Mouse (Mus musculus) liver, embryonic 12.5 days (tissue): ENCODE data around the gene Zfp493. TPM values are rescaled to one million over a fixed set of nuclear protein-coding genes. Genes with fewer than 3 reads are reported as not detected.
"Not testable (repeated sequence)": the region's sequence is repeated elsewhere in the genome, so short reads cannot be mapped to it uniquely, and the experiment has no call there.

Experiments used
- ATAC-seq: fragments of 200-750 bp; cut with Nextera tagmentation; 2 replicates; pipeline ENCODE4 v1.8.0; 2017; ENCODE audit warnings: moderate number of reproducible peaks, mild to moderate bottlenecking, moderate library complexity
- H3K27ac ChIP-seq: fragments of 300-500 bp; sonication (generic); 2 replicates; pipeline ENCODE4 v1.5.1; 2016; ENCODE audit warnings: mild to moderate bottlenecking
- H3K27me3 ChIP-seq: fragments of 300-500 bp; sonication (generic); replicated peaks from 2 replicates; pipeline ENCODE4 v1.6.1; 2016; ENCODE audit warnings: mild to moderate bottlenecking, moderate library complexity
- H3K36me3 ChIP-seq: fragments of 300-500 bp; sonication (generic); 2 replicates; pipeline ENCODE4 v1.6.1; 2016; ENCODE audit warnings: mild to moderate bottlenecking, moderate library complexity
- H3K4me1 ChIP-seq: fragments of 300-500 bp; sonication (generic); 2 replicates; pipeline ENCODE4 v1.6.1; 2016
- H3K4me2 ChIP-seq: fragments of 300-500 bp; sonication (generic); 2 replicates; pipeline ENCODE4 v1.6.1; 2016; ENCODE audit warnings: mild to moderate bottlenecking, moderate library complexity
- H3K4me3 ChIP-seq: fragments of 300-500 bp; sonication (generic); 2 replicates; pipeline ENCODE4 v1.5.1; 2016; ENCODE audit warnings: mild to moderate bottlenecking, moderate library complexity
- H3K9ac ChIP-seq: fragments of 300-500 bp; sonication (generic); 2 replicates; pipeline ENCODE4 v1.6.1; 2016; ENCODE audit warnings: mild to moderate bottlenecking, moderate library complexity
- H3K9me3 ChIP-seq: fragments of 300-500 bp; sonication (generic); replicated peaks from 2 replicates; pipeline ENCODE4 v1.6.1; 2016; ENCODE audit warnings: mild to moderate bottlenecking, moderate library complexity
- WGBS: fragments of 180-500 bp; shearing (Covaris S2); methylation state at CpG from one replicate; pipeline ENCODE4 v1.1.7; 2016; ENCODE audit not compliant: insufficient replicate concordance; 5-methylcytosine and 5-hydroxymethylcytosine counted together
- polyA plus RNA-seq: library from polyadenylated mRNA; unstranded; fragments of >200 nt; fragmentation: Nextera tagmentation; extraction: Ambion mirVana; gene quantifications from 2 replicates; pipeline ENCODE4 v1.2.1, GENCODE M21; 2016

The Zfp493 gene
- polyA plus RNA-seq, 1 experiment from 2014 or later: 1.8 TPM

DNA sequence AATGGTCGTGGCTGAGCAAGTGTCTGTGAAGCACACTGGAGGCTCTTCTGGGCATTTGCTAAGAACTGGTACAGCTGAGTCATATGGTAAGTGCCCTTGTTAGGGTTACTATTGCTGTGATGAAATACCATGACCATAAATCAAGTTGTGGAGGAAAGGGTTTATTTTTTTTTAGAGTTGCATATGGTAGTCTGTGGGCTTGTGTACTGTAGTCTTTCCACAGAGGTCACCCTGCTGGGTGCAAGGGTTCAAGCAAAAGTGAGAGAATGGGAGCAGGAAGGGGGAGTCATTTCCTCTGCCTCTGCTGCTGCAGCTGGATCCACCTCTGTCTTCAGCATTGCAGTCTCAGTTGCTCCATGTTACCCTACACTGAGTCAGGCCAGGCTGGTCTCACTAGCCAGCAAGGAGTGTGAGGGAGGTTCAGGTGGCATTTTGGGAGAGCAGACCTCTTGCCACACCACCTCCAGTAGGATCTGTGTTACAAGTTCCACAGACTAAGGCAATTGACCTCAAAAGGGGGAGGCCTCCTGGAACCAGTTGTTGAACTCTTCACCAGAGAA, 32.2 kb downstream of the Zfp493 start:
- 51% methylated on average over 1 of the region's 1 CpGs for WGBS
- H3K9ac ChIP-seq: no peak overlapping the region
- ATAC-seq: no peak
- no peak overlapping the region for H3K27ac ChIP-seq
- no peaks in the 10 kb centered on the region for H3K9me3 ChIP-seq
- H3K27me3 ChIP-seq: no peaks in the 10 kb centered on the region
- H3K4me2 ChIP-seq: no peak overlapping the region
- no peak overlapping the region for H3K4me3 ChIP-seq
- H3K4me1 ChIP-seq: peaks cover 8% of the 10 kb centered on the region; the same call in 1 of the 2 replicates
- peaks cover 3% of the 10 kb centered on the region; the same call in 1 of the 2 replicates for H3K36me3 ChIP-seq

DNA sequence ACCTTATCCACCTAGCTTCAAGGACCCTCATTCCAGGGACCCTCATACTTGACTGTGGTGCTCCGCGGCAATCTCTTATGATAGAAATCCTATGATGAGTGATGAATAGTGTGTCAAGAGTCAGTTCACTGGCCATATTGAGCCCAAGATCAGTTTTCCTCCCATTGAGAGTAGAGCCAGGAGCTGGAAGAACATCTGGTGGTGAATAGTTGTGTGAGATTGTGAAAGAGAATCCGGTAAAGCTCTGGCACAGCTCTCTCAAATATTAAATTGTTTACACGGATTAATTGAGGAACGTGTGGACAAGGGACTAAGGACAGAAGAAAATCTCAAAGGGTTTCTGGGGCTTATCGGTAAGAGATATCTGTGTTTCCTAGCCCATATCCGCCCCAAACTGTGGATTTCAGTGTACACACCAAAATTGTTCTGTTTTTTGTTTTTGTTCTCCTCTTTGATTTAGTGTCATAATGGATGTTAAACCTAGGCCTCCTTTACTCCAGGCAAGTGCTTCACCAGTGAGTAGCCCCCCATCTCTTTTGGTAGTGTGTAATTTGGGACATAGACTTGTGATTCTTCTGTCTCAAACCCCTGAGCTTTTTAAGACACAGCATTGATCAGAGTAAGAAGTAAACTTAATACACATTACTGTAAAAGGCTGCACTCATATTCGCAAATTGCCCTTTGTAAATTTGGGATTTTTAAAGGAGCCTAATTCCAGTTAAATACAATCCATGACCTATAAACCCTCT, 33.6 kb downstream of the Zfp493 start:
- Histone ChIP-seq H3K4me2 (peak overlapping the region; percentile 73), H3K4me1 (peaks cover 8% of the 10 kb centered on the region; the same call in 1 of the 2 replicates), H3K4me3 (peak overlapping the region; percentile 82), H3K27me3 (no peaks in the 10 kb centered on the region), H3K9me3 (no peaks in the 10 kb centered on the region), H3K27ac (peak overlapping the region; percentile 78), H3K9ac (peak overlapping the region; percentile 71), H3K36me3 (peaks cover 3% of the 10 kb centered on the region; the same call in 1 of the 2 replicates)
- no peak for ATAC-seq
- 76% methylated on average over 8 of the region's 8 CpGs for WGBS

DNA sequence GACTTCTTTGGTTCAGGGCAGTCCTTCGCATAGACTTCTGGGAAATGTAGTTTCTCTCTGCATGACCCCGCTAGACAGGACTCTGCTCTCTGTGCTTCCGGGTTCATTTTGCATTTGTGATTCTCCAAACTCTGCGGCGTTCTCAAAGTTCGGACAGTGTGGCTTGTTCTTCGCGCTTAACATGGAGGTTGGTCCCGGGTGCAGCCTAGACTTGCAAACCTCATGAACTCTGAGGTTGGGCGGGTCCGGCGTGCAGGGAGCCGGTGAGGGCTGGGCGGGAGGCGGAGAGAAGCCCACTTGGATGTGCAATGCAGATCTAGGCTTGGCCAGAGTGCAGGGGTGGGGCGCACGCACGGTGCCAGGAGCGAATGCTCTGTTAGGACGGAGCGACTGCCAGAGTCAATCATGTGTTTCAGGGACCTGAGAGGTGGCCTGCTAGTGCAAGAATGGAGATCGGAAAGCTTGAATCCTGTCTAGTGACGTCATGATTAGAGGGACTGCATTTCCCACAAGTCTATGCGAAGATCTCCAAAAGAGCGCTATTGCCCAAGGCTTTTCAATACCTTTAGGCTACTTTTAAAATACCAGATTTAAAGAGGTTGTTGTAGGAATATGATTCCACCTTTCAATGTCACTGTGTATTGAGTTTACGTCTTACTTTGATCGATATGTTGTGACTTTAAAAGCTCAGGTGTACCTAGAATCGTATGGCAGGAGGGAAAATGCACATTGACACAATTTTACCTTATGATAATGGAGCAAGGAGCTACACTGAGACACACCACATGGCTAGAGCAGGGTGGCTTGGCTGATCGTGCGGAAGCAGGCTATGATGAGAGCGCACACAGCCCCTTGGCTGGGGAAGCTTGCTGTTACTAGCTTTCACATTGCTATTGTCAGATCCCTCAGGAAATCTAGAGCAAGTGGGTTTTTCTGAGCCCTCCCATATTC, 34.5 kb downstream of the Zfp493 start, which contains the start of gene Zfp273:
Gene Zfp273, plus strand, starts transcription at position 31 of the 951 bp plus-strand sequence.
- Histone ChIP-seq H3K27me3 (no peaks in the 10 kb centered on the region), H3K4me3 (peak within 1 kb of the TSS; percentile 82), H3K4me2 (peak within 1 kb of the TSS; percentile 73), H3K4me1 (peaks cover 8% of the 10 kb centered on the region; the same call in 1 of the 2 replicates), H3K27ac (peak within 1 kb of the TSS; percentile 78), H3K9me3 (no peaks in the 10 kb centered on the region), H3K36me3 (peaks cover 8% of the 10 kb centered on the region), H3K9ac (peak within 1 kb of the TSS; percentile 71)
- ATAC-seq: peak; percentile 94
- 3% methylated on average over 31 of the region's 31 CpGs for WGBS

DNA sequence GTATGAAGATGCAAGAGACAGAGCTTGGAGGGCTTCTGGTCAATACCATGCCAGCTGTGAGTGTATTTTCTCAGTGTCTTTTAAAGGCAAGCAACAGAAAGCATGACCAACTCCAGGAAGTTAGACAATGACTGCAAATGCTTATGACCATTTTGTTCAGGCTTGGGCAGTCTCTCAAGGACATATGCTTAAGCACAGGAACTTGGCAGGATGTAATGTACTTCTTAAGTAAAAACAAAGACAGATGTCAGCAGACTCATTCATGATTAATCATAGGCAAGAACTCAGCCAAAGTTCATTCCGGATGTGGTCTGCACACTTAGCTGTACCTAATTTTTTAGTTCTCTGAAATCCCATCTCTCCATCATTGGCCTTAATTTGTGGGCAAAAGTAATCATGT, 39.1 kb downstream of the Zfp493 start:
- H3K27ac ChIP-seq: no peak overlapping the region
- 71% methylated on average over 1 of the region's 1 CpGs for WGBS
- peaks cover 3% of the 10 kb centered on the region; the same call in 1 of the 2 replicates for H3K4me1 ChIP-seq
- ATAC-seq: no peak
- no peaks in the 10 kb centered on the region for H3K27me3 ChIP-seq
- no peak overlapping the region for H3K4me3 ChIP-seq
- H3K36me3 ChIP-seq: peaks cover 29% of the 10 kb centered on the region
- H3K9me3 ChIP-seq: no peaks in the 10 kb centered on the region
- no peak overlapping the region for H3K4me2 ChIP-seq
- H3K9ac ChIP-seq: no peak overlapping the region

DNA sequence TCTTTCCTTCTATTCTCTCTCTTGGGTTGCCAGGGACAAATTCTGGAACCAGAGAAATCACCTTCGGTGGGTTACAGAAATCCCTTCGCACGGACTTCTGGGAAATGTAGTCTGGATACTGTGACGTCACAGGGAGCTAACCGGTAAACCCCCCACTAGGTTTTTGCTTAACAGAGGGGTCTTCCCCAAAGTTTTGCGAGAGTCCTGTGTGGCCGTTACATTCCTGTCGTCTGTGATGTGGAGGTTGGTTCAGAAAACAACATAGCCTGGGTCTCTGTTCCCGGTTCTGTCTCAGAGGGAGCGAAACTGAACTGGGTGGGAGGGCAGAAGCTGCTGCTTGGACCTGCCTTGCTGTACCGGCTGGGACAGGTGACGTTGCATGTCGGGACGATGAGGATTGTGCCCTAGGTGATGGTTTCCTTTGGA, 51.4 kb downstream of the Zfp493 start, which contains the start of gene Gm10037:
Gene Gm10037, plus strand, starts transcription at position 196 of the 426 bp plus-strand sequence.
- 7% methylated on average over 14 of the region's 14 CpGs for WGBS
- Histone ChIP-seq H3K4me1 (no peaks in the 10 kb centered on the region), H3K4me3 (peak within 1 kb of the TSS; percentile 67), H3K36me3 (peaks cover 8% of the 10 kb centered on the region), H3K27ac (no peak within 1 kb of the TSS), H3K9me3 (0 out of 2 replicates have a peak, but pooled peaks cover 3% of the 10 kb centered on the region), H3K4me2 (peak within 1 kb of the TSS; percentile 74), H3K9ac (peak within 1 kb of the TSS; percentile 66), H3K27me3 (no peaks in the 10 kb centered on the region)
- ATAC-seq: peak; percentile 75

DNA sequence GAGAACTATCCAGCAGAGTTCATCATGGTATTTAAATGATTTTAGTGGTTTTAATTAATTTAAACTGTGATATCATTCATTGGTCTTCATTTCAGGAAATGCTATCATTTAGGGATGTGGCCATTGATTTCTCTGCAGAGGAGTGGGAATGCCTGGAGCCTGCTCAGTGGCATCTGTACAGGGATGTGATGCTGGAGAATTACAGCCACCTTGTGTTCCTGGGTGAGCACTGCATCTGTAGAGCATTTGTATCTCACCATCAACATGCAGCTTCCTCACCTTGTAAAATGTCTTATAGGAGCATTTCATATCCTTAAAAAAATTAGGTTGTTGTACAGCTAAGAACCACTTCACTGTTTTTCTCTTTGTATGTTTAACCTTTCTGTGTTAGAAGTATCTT, 53.6 kb downstream of the Zfp493 start:
- H3K4me2 ChIP-seq, H3K4me3 ChIP-seq, H3K4me1 ChIP-seq, ATAC-seq, H3K27ac ChIP-seq, H3K27me3 ChIP-seq, H3K9me3 ChIP-seq, H3K9ac ChIP-seq, H3K36me3 ChIP-seq: not testable (repeated sequence)

Other genes with a start within 250 kb of the Zfp493 start
- gene Zfp748, start 225.9 kb upstream of the Zfp493 start, polyA plus RNA-seq: 6.8 TPM in 2 replicates
- gene Zfp729b, start 170.0 kb upstream of the Zfp493 start, polyA plus RNA-seq: 1.9 and 2.0 TPM in 2 replicates
- not detected in 2 replicates for gene Gm49345, start 141.9 kb upstream of the Zfp493 start, polyA plus RNA-seq
- 0.94 and 1.1 TPM in 2 replicates for gene Zfp729a, start 141.9 kb upstream of the Zfp493 start, polyA plus RNA-seq
- gene Zfp738, start 92.6 kb upstream of the Zfp493 start, polyA plus RNA-seq: 4.0 and 4.3 TPM in 2 replicates
- 3.0 and 3.1 TPM in 2 replicates for gene Zfp65, start 50.5 kb upstream of the Zfp493 start, polyA plus RNA-seq
- gene Zfp85, start 24.5 kb upstream of the Zfp493 start, polyA plus RNA-seq: 1.2 and 1.4 TPM in 2 replicates
- gene Zfp273, start 34.0 kb downstream of the Zfp493 start, polyA plus RNA-seq: 1.6 and 1.8 TPM in 2 replicates
- gene Gm10037, start 51.4 kb downstream of the Zfp493 start, polyA plus RNA-seq: 0.60 and 0.92 TPM in 2 replicates
- gene BC048507, start 83.6 kb downstream of the Zfp493 start, polyA plus RNA-seq: not detected in 2 replicates